Mouse (Mus musculus) myocyte (in vitro differentiated cells): ENCODE measurements around the gene Alkbh6.

ENCODE experiments used
- E2F4 ChIP-seq: IDR thresholded peaks from one replicate; pipeline ENCODE4 v1.6.1; 2011; ENCODE audit warnings: mild to moderate bottlenecking, control low read depth, moderate library complexity; ENCODE audit not compliant: insufficient read depth
- MAX ChIP-seq: IDR thresholded peaks from one replicate; pipeline ENCODE4 v1.6.1; 2011; ENCODE audit warnings: low read depth, mild to moderate bottlenecking, control low read depth
- POLR2AphosphoS2 ChIP-seq: IDR thresholded peaks from one replicate; pipeline ENCODE4 v1.6.1; 2011; ENCODE audit warnings: low read depth, control low read depth; ENCODE audit not compliant: insufficient read length

- TF ChIP-seq E2F4 (no peak), MAX (no peak), POLR2AphosphoS2 (no peak)
Observed at GRCm38 (mm10) chr7:30274383-30274782, 34.1 kb upstream of the Alkbh6 start.
